Mouse (Mus musculus) left cerebral cortex, adult 2 months (tissue): ENCODE data around the gene Ppp1r8. TPM values are rescaled to one million over a fixed set of nuclear protein-coding genes. Genes with fewer than 3 reads are reported as not detected.

Experiments
- DNase-seq, 2 experiments: peaks; one replicate each; pipeline ENCODE4 v3.0.0; 2021 to 2022; ENCODE audit warnings: low spot score in 2 of 2, mixed read lengths in 1 of 2; ENCODE audit errors: extremely low spot score in 1 of 2
- H3K27ac ChIP-seq: fragments of 200-600 bp; 2 replicates; pipeline ENCODE4 v1.8.1; 2022
- H3K4me3 ChIP-seq: fragments of 200-600 bp; 2 replicates; pipeline ENCODE4 v1.8.1; 2022
- CTCF ChIP-seq: fragments of 200-600 bp; IDR thresholded peaks from 2 replicates; pipeline ENCODE4 v1.8.1; 2022; ENCODE audit warnings: antibody characterized with exemption, mild to moderate bottlenecking, moderate library complexity
- intact Hi-C: fragments of 180-260 bp; cut with DNase I; formaldehyde crosslinking; loops from one replicate; pipeline ENCODE4 v1.15.1; 2025
- long read RNA-seq, 2 experiments: library from polyadenylated mRNA; stranded (forward); transcript quantifications; one replicate each; pipeline ENCODE4 v2.0.0; 2021; ENCODE audit warnings: borderline mapping rate in 2 of 2
- total RNA-seq, 2 experiments: library from RNA; stranded (reverse); gene quantifications; 2 replicates each; pipeline ENCODE4 v1.2.3; 2021

Ppp1r8 gene
- 10 to 100 TPM; 41.2 to 41.8 TPM for total RNA-seq
- long read RNA-seq, experiment 1, transcript Ppp1r8-201 (7 exons, 2,037 nt) = major isoform, 8 of 15 reads
- long read RNA-seq, experiment 1, partial matches to known transcripts = 0 of 15 reads
- long read RNA-seq, experiment 1, other reads (novel, unspliced or antisense) = 7 of 15 reads
- long read RNA-seq, experiment 2, transcript Ppp1r8-201 (7 exons, 2,037 nt) = major isoform, 7 of 12 reads
- long read RNA-seq, experiment 2, partial matches to known transcripts = 0 of 12 reads
- long read RNA-seq, experiment 2, other reads (novel, unspliced or antisense) = 4 of 12 reads

GRCm38 (mm10) chr4:132842970-132843704 lies at the start of gene Ppp1r8:
Gene Ppp1r8, minus strand, starts transcription at chr4:132843169.
- peak within 1 kb of the TSS; percentile 69 for H3K4me3 ChIP-seq
- intact Hi-C loops = loop anchor here (1.0 to 5.0 kb wide), 3 partner anchors 41 to 79 kb away; partner anchors contain the start of genes Fam76a, Rpa2 and Stx12
- DNase-seq = peak; percentile 88 to 91
- peak; percentile 47 for TF ChIP-seq CTCF
- H3K27ac ChIP-seq = peak within 1 kb of the TSS; percentile 94

GRCm38 (mm10) chr4:132884844-132885374 lies 41.9 kb upstream of the Ppp1r8 start:
- Histone ChIP-seq H3K27ac (peak overlapping the region; percentile 93), H3K4me3 (peak overlapping the region; percentile 93)
- DNase-seq = no peak
- intact Hi-C loops = loop anchor here (1.0 to 2.0 kb wide), 2 partner anchors 38 to 42 kb away; partner anchors contain the start of genes Fam76a and Ppp1r8
- no peak for TF ChIP-seq CTCF

- intact Hi-C loops = loop anchor here (1.0 to 2.0 kb wide), 2 partner anchors 39 to 41 kb away; partner anchors contain the start of genes Fam76a and Ppp1r8
- no peak; the same call in 1 of the 2 replicates for TF ChIP-seq CTCF
- peak; percentile 90 for DNase-seq
- peak within 1 kb of the TSS; percentile 93 for H3K4me3 ChIP-seq
- H3K27ac ChIP-seq = peak within 1 kb of the TSS; percentile 93
Measured at GRCm38 (mm10) chr4:132884064-132884843, 41.3 kb upstream of the Ppp1r8 start, which contains the start of gene Stx12. Gene Stx12, minus strand, starts transcription at chr4:132884509.

DNA sequence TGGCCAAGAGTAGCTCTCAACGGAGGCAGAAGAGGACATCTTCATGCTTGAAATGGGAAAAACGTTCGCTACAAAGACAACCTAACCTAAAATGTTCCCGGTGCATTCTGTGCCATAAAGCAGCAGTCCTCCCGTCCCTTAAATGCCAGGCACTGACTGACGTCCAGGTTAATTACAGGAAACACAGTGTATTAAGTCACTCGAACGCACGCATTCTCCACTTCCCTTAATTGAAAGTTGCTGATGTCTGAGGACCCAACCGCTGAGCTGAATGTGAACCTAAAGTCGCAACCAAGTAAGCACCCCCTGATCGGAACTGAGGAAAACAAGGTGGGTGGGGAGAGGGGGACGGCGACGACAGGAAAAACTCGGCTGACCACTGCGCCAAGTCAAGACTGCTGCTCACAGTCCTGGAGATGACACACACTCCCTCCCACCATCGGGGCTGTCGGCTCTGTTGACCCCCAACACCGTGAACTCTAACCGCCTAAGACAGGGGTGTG lies 40.6 kb upstream of the Ppp1r8 start:
- no peak for TF ChIP-seq CTCF
- Histone ChIP-seq H3K4me3 (peak overlapping the region; percentile 93), H3K27ac (peak overlapping the region; percentile 93)
- intact Hi-C loops = loop anchor here (1.0 to 2.0 kb wide), 2 partner anchors 39 to 40 kb away; partner anchors contain the start of genes Fam76a and Ppp1r8
- no peak for DNase-seq

DNA sequence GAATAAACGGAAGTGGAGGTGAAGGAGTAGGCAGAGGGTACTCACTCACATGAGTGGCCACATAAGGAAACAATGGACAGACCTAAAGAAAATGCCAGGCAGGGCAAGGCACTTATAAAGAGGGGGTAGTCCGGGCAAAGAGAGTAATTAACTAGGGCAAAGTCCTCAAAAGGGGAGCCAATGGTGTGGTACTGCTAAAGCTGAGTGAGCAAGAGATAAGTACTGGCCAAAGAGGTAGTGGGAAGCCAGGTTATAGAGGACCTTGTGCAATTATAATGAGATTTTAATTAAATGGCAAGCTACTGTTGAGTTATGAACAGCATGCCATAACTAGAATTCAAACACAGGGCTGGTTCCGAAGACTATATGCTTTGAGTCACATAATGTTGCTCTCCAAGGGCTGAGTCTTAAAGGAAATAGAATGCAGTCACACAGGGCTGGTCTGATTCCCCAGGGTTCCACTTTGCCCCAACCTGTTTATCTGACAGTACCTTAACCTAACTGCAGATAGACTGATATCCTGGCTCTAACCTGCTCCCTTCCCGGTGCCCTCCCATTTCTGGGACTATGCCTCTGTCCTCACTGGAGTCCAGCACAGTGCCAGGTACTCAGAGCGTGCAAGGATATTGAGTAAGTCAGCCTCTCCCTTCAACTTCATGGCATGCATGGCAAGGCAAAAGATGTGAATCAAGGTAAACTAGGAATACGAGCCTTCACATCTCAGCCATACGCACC lies 31.6 kb upstream of the Ppp1r8 start:
- H3K27ac ChIP-seq = no peak overlapping the region
- no peak for TF ChIP-seq CTCF
- H3K4me3 ChIP-seq = no peak overlapping the region
- intact Hi-C loops = no loop called here
- no peak for DNase-seq

DNA sequence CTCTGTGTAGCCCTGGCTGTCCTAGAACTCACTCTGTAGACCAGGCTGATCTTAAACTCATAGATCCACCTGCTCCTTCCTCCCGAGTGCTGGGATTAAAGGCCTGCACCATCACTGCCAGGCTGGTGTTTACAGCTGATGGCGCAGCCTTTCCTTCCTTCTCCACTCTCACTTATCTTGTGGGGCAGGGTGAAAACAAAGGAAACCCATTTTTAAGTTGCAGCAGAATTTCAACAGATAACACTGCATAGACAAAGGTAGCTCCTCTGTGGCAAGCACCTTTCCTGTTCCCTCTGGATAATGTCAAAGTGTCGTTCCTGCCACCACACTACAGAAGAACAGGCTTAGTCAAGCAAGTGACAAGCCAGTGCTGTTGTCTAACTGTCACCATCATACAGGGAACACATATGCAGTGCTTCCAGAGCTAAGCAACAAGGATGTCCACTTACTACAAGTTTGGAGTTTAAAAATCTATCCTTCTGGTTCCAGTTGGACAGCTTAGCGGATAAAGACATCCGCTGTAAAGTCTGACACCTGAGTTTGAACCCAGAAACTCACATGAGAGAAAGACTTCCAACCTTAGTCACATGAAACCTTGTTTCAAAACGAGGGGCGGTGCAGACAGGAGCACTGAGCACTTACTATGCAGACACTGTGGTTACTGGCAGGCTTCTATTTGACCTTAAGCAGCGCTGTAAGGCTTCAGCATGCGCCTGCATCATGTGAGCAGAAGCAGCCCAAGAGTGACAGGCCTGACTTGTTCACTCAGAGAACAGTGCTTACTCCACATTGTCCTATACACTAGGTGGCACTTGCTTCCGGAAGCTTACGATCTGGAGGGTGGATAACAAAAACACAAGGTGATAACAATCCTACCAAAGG lies 30.8 kb upstream of the Ppp1r8 start:
- TF ChIP-seq CTCF = no peak
- no peak for DNase-seq
- H3K27ac ChIP-seq = no peak overlapping the region
- no peak overlapping the region for H3K4me3 ChIP-seq
- intact Hi-C loops = no loop called here

DNA sequence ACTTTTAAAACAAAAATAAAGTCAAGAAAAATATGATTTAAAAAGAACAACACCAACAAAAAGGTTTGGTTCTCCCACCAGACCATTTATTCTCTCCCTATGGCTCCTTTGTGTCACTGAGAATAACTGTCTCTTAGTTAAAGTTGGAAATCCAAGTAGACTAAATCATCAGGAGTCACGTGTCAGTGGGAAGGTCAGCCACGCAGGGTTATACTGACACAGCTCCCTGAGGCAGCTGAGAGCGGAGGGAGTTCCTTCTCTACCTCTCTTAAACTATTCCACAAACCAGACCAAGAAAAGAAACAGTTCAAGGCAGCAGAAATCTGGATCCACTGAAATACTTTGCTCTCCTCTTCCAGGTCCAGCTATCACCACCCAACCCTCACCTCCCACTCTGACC lies 28.1 kb upstream of the Ppp1r8 start:
- Histone ChIP-seq H3K27ac (no peak overlapping the region), H3K4me3 (no peak overlapping the region)
- intact Hi-C loops = no loop called here
- no peak for TF ChIP-seq CTCF
- DNase-seq = no peak

GRCm38 (mm10) chr4:132864856-132865255 lies 21.9 kb upstream of the Ppp1r8 start:
- Histone ChIP-seq H3K4me3 (no peak overlapping the region), H3K27ac (no peak overlapping the region)
- intact Hi-C loops = no loop called here
- no peak for TF ChIP-seq CTCF
- no peak for DNase-seq

GRCm38 (mm10) chr4:132863012-132863411 lies 20.0 kb upstream of the Ppp1r8 start:
- Histone ChIP-seq H3K27ac (no peak overlapping the region), H3K4me3 (no peak overlapping the region)
- no peak for TF ChIP-seq CTCF
- intact Hi-C loops = no loop called here
- no peak for DNase-seq

DNA sequence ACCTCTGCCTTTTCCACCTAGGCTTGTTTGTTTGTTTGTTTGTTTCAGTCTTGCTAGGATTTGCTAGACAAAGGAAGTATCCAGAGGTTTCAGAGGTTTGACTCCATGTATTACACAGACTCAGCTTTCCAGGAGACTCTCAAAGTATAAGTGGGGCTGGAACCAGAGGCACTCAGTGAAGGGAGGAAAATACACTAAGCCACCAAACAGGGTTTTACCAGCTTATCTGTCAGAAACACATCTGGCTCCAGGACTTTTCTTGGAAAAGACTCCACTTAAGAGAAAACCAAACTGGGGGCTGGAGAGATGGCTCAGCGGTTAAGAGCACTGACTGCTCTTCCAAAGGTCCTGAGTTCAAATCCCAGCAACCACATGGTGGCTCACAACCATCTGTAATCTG lies 17.9 kb upstream of the Ppp1r8 start:
- intact Hi-C loops = no loop called here
- TF ChIP-seq CTCF = no peak
- no peak for DNase-seq
- Histone ChIP-seq H3K4me3 (no peak overlapping the region), H3K27ac (no peak overlapping the region)
